Mouse (Mus musculus): ENCODE measurements around the gene Pnmal1.

GRCm38 (mm10) chr7:16994400-16994799, 34.9 kb downstream of the Pnmal1 start:
- TF ChIP-seq CTCF (IDR thresholded peaks at IDR 0.05; ENCODE audit: borderline replicate concordance, insufficient read depth, low read depth, low read length) (no peak), POLR2A (IDR thresholded peaks at IDR 0.05; ENCODE audit: borderline replicate concordance, insufficient read depth, low read length) (no peak)

Measured in cerebellum, adult 2 months (tissue).